Mouse (Mus musculus) limb, embryonic 13.5 days (tissue): Measurements from ENCODE around the gene Ift20. TPM values are rescaled to one million over a fixed set of nuclear protein-coding genes. Genes with fewer than 3 reads are reported as not detected.
"Not testable (repeated sequence)": the region's sequence is repeated elsewhere in the genome, so short reads cannot be mapped to it uniquely, and the experiment has no call there.

Experiments used
- ATAC-seq: fragments of 200-750 bp; cut with Nextera tagmentation; 2 replicates; pipeline ENCODE4 v1.8.0; 2017; ENCODE audit warnings: low read depth, moderate number of reproducible peaks, moderate TSS enrichment; ENCODE audit not compliant: low FRiP score
- H3K27ac ChIP-seq: fragments of 300-500 bp; sonication (generic); 2 replicates; pipeline ENCODE4 v1.5.1; 2015; ENCODE audit warnings: inconsistent platforms, mild to moderate bottlenecking, moderate library complexity
- H3K27me3 ChIP-seq: fragments of 300-500 bp; sonication (generic); 2 replicates; pipeline ENCODE4 v1.6.1; 2015; ENCODE audit warnings: mild to moderate bottlenecking, inconsistent platforms
- H3K36me3 ChIP-seq: fragments of 300-500 bp; sonication (generic); 2 replicates; pipeline ENCODE4 v1.6.1; 2015; ENCODE audit warnings: inconsistent platforms, mild to moderate bottlenecking, moderate library complexity
- H3K4me1 ChIP-seq: fragments of 300-500 bp; sonication (generic); 2 replicates; pipeline ENCODE4 v1.6.1; 2015; ENCODE audit warnings: inconsistent platforms
- H3K4me2 ChIP-seq: fragments of 300-500 bp; sonication (generic); replicated peaks from 2 replicates; pipeline ENCODE4 v1.6.1; 2015; ENCODE audit warnings: inconsistent platforms, mild to moderate bottlenecking, moderate library complexity
- H3K4me3 ChIP-seq: fragments of 300-500 bp; sonication (generic); 2 replicates; pipeline ENCODE4 v1.5.1; 2015; ENCODE audit warnings: moderate library complexity, mild to moderate bottlenecking, inconsistent platforms
- H3K9ac ChIP-seq: fragments of 300-500 bp; sonication (generic); 2 replicates; pipeline ENCODE4 v1.6.1; 2015; ENCODE audit warnings: mild to moderate bottlenecking, inconsistent platforms
- H3K9me3 ChIP-seq: fragments of 300-500 bp; sonication (generic); 2 replicates; pipeline ENCODE4 v1.6.1; 2016; ENCODE audit warnings: inconsistent platforms
- WGBS: fragments of 180-500 bp; shearing (Covaris S2); methylation state at CpG from one replicate; pipeline ENCODE4 v1.1.7; 2015; 5-methylcytosine and 5-hydroxymethylcytosine counted together
- polyA plus RNA-seq: library from polyadenylated mRNA; unstranded; fragments of >200 nt; fragmentation: Nextera tagmentation; extraction: Ambion mirVana; gene quantifications from 2 replicates; pipeline ENCODE4 v1.2.1, GENCODE M21; 2015

Ift20 gene
- polyA plus RNA-seq, 1 experiment from 2014 or later = 168 TPM

DNA sequence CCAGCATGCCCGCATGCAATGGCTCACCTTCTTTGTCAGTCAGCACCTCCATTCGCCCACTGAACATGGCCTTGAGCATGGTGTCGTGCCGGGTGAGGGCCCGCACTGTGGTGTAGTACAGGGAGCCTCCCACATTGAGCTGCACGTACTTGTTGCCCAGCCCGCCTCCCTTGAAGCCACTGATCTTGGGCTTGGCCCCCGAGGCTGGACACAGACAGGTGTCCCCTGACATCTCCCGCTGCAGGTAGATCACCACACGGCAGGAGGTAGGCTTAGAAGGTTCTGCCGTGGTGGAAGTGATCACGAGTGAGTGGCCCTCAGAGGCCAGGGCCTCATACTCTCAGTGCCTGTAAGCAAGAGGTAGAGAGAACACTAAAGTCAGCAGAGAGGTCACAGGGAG, 6.2 kb upstream of the Ift20 start:
- H3K36me3 ChIP-seq = peaks cover 66% of the 10 kb centered on the region
- no peak for ATAC-seq
- WGBS = 93% methylated on average over 12 of the region's 12 CpGs

DNA sequence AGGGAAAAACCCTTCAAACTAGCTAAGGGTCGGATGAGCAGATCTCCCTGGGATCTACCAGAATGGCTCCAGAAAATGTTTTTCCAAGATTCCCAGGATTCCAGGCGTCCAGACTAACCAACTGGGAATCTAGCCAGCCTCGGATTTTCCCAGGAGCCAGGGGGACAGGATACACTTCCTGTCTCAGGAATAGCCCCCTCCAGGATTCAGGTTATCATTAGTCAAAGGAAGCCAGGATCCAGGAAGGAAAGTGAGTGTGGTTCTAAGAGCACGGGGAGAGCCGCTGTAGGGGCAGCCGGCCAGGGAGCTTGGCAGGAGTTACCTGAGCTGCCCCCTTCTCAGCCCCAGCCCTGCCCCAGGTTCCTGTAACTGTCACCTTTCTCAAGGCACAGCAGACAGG, 5.1 kb upstream of the Ift20 start:
- WGBS = 77% methylated on average over 6 of the region's 6 CpGs
- no peaks in the 10 kb centered on the region for H3K9me3 ChIP-seq
- H3K9ac ChIP-seq = no peak overlapping the region
- peaks cover 12% of the 10 kb centered on the region for H3K4me1 ChIP-seq
- no peak for ATAC-seq
- H3K4me3 ChIP-seq = no peak overlapping the region
- H3K27me3 ChIP-seq = no peaks in the 10 kb centered on the region
- no peak overlapping the region for H3K4me2 ChIP-seq
- no peak overlapping the region for H3K27ac ChIP-seq
- H3K36me3 ChIP-seq = peaks cover 56% of the 10 kb centered on the region

More for the DNA sequence above, 6.2 kb upstream of the Ift20 start:
- Histone ChIP-seq H3K27me3 (no peaks in the 10 kb centered on the region), H3K9ac (no peak overlapping the region), H3K4me3 (no peak overlapping the region), H3K4me1 (peaks cover 9% of the 10 kb centered on the region), H3K9me3 (no peaks in the 10 kb centered on the region), H3K4me2 (no peak overlapping the region), H3K27ac (no peak overlapping the region)

DNA sequence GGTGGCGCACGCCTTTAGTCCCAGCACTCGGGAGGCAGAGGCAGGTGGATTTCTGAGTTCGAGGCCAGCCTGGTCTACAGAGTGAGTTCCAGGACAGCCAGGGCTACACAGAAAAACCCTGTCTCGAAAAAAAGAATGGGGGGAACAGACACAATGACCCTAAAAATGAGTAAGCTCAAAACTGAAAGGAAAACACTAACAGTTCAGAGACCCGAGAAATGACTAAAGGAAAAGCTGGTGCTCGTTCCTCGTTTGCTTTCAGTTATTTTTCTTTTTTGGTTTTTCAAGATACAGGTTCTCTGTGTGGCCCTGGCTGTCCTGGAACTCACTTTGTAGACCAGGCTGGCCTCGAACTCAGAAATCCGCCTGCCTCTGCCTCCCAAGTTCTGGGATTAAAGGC, 4.6 kb upstream of the Ift20 start:
- H3K4me2 ChIP-seq, H3K9me3 ChIP-seq, H3K4me3 ChIP-seq, H3K27ac ChIP-seq, ATAC-seq, H3K27me3 ChIP-seq, H3K9ac ChIP-seq: not testable (repeated sequence)
- Histone ChIP-seq H3K4me1 (peaks cover 12% of the 10 kb centered on the region), H3K36me3 (peaks cover 51% of the 10 kb centered on the region)
- 89% methylated on average over 10 of the region's 10 CpGs for WGBS

DNA sequence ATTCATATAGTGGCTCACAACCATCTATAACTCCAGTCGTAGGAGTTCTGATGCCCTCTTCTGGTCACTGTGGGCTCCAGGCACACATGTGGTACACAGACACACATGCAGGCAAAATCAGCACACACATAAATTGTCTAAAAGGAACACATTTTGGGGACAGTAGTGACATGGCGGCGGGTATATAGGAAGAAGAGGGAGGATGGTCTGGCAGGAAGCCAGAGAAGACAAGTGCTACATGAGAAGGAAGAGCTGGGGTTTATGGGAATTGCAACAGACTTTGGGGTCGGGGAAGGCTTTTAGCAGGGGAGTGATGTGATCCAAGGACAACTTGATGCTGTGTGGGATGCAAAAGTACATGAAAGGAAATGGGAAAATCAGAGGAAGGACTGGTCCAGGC, 1.6 kb upstream of the Ift20 start:
- H3K4me3 ChIP-seq = peak overlapping the region; percentile 84
- H3K36me3 ChIP-seq = peaks cover 33% of the 10 kb centered on the region
- no peak for ATAC-seq
- no peak overlapping the region for H3K27ac ChIP-seq
- H3K27me3 ChIP-seq = no peaks in the 10 kb centered on the region
- WGBS = 84% methylated on average over 4 of the region's 4 CpGs
- H3K4me1 ChIP-seq = peaks cover 26% of the 10 kb centered on the region
- no peaks in the 10 kb centered on the region for H3K9me3 ChIP-seq
- H3K9ac ChIP-seq = peak overlapping the region; percentile 79
- H3K4me2 ChIP-seq = peak overlapping the region; percentile 82

DNA sequence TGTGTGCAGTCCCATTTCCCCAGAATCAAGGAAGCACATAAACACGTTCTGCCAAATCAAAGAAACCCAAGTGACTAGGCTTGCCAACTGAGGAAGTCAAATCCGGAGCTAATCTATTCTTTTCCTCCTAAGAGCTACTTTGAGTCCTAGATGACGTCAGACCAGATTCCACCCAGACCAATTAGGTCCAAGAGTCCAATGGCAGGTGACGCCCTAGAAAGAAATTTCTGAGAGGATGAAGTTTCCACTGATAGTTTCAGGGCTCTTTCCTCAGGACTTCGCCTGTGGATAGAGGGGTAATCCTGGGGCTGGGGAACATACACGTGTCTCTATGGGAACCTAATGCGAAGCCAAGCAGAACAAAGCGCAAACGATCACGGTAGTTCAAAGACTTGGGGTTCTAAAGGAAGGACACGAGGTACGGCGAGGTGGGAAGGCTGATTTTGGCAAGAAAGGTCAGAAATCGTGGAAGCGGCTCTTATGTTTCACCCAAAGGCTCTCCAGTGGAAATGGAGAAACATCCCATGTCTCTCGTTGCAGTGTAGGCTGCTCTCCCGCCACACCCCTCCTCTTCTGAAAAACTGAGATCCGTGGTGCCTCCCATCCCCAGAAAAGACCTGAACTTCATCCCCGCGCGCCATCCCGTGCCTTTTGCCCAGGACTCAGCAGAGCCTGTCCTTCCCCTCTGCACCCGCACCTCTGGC, 633 bp upstream of the Ift20 start:
- Histone ChIP-seq H3K36me3 (peaks cover 33% of the 10 kb centered on the region), H3K27ac (peak overlapping the region; percentile 92), H3K9me3 (no peaks in the 10 kb centered on the region), H3K4me1 (peaks cover 26% of the 10 kb centered on the region), H3K27me3 (no peaks in the 10 kb centered on the region), H3K4me3 (peak overlapping the region; percentile 84), H3K4me2 (peak overlapping the region; percentile 82), H3K9ac (peak overlapping the region; percentile 79)
- no peak; the same call in 1 of the 2 replicates for ATAC-seq
- WGBS = under 1% methylated on average over 23 of the region's 23 CpGs

DNA sequence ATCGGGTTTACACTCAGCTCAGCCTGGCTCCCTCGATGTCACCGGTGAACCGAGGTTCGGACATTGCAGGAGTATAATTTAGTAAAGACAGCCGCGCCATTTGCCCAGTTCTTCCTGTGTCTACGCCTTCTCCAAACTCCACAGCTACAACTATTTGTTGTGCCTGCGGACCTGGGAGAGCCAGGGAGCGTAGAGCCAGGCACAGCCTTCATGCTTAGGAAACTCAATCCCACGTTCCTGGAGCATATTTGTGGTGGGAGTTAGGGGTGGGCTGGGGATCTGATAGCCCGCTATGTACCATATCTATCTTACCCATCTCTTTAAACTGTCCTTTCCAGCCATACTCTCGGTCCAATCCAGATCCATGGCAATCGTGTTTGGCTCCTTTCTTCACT, 526 bp downstream of the Ift20 start:
- ATAC-seq = peak; percentile 1; the same call in 1 of the 2 replicates
- H3K27ac ChIP-seq = peak overlapping the region; percentile 87
- 3% methylated on average over 14 of the region's 14 CpGs for WGBS

DNA sequence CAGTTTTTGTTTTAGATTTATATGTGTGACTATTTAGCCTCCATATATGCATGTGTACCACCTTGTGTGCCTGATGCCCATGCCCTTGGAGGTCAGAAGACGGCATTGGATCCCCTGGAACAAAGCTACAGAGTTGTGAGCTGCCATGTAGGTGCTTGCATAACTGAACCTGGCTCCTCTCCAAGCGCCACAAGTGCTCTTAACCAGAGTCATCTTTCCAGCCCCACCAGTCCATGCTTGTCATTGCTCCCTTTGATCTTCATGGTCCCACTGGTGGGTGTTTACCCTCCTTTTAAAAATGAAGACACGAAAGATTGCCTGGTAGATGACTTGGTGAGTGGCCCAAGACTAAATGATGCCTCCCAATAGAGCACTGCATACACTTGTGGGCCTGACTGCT, 4.2 kb downstream of the Ift20 start:
- ATAC-seq = no peak
- WGBS = 81% methylated on average over 3 of the region's 3 CpGs
- no peak overlapping the region for H3K9ac ChIP-seq
- H3K4me2 ChIP-seq = no peak overlapping the region
- H3K9me3 ChIP-seq = no peaks in the 10 kb centered on the region
- H3K27me3 ChIP-seq = no peaks in the 10 kb centered on the region
- no peak overlapping the region for H3K4me3 ChIP-seq
- H3K36me3 ChIP-seq = peaks cover 66% of the 10 kb centered on the region
- peaks cover 14% of the 10 kb centered on the region for H3K4me1 ChIP-seq
- no peak overlapping the region for H3K27ac ChIP-seq

More for the DNA sequence above, 526 bp downstream of the Ift20 start:
- Histone ChIP-seq H3K9me3 (no peaks in the 10 kb centered on the region), H3K27me3 (no peaks in the 10 kb centered on the region), H3K4me3 (peak overlapping the region; percentile 84), H3K36me3 (peaks cover 35% of the 10 kb centered on the region), H3K4me2 (peak overlapping the region; percentile 87), H3K9ac (peak overlapping the region; percentile 88), H3K4me1 (peaks cover 26% of the 10 kb centered on the region)

DNA sequence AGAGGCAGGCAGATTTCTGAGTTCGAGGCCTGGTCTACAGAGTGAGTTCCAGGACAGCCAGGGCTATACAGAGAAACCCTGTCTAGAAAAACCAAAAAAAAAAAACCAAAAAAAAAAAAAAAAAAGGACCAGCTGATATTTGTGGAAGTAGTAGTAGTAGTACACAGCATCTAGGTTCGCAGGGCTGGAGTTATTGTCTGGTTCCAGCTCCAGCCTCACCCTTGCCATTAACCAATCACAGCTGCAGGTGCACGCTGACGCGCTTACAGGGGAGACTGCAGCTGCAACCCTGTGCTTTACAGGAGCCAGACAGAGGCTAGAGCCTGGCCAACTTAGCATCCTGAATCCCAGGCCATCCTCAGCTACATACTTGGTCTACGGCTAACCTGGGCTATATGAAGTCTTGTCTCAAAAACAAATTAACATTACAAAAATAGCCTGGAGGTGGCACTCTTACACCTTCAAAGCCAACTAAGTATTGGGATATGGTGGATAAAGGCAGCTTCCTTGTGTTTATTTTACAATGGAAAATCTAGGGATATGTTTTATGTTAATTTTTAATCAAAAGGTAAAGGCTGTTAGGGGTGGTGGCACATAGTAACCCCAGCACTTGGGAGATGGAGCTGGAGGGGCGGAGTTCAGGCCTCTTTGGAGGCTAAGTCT, 8.4 kb downstream of the Ift20 start:
- no peak for ATAC-seq

DNA sequence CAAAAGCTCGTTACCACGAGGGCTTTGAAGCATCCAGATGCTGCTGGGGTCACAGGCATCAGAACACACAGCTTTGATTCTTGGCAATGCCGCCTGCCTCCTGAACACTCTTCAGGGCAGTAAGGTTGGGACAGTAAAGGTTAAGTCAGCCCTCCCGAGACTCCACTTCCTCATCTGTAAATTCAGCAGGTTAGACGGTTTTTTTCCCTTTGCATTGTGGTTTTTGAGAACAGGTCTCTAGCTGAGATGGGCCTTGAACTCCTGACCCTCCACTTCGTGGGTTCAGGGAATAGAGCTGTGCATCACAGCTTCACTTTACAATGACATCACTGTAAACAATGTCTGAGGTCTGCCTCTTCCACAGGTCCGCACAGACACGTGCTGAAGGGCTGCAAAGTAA, 9.0 kb downstream of the Ift20 start:
- Histone ChIP-seq H3K4me3 (no peak overlapping the region), H3K27ac (no peak overlapping the region), H3K4me1 (peaks cover 21% of the 10 kb centered on the region), H3K4me2 (no peak overlapping the region), H3K9me3 (no peaks in the 10 kb centered on the region), H3K36me3 (peaks cover 50% of the 10 kb centered on the region), H3K27me3 (no peaks in the 10 kb centered on the region), H3K9ac (no peak overlapping the region)
- 67% methylated on average over 8 of the region's 8 CpGs for WGBS
- no peak for ATAC-seq

More for the DNA sequence above, 8.4 kb downstream of the Ift20 start:
- H3K9me3 ChIP-seq = no peaks in the 10 kb centered on the region
- WGBS = 96% methylated on average over 7 of the region's 7 CpGs
- H3K4me1 ChIP-seq = peaks cover 17% of the 10 kb centered on the region
- no peak overlapping the region for H3K4me3 ChIP-seq
- no peak overlapping the region for H3K27ac ChIP-seq
- H3K36me3 ChIP-seq = peaks cover 56% of the 10 kb centered on the region
- no peak overlapping the region for H3K4me2 ChIP-seq
- H3K27me3 ChIP-seq = no peaks in the 10 kb centered on the region
- H3K9ac ChIP-seq = no peak overlapping the region

DNA sequence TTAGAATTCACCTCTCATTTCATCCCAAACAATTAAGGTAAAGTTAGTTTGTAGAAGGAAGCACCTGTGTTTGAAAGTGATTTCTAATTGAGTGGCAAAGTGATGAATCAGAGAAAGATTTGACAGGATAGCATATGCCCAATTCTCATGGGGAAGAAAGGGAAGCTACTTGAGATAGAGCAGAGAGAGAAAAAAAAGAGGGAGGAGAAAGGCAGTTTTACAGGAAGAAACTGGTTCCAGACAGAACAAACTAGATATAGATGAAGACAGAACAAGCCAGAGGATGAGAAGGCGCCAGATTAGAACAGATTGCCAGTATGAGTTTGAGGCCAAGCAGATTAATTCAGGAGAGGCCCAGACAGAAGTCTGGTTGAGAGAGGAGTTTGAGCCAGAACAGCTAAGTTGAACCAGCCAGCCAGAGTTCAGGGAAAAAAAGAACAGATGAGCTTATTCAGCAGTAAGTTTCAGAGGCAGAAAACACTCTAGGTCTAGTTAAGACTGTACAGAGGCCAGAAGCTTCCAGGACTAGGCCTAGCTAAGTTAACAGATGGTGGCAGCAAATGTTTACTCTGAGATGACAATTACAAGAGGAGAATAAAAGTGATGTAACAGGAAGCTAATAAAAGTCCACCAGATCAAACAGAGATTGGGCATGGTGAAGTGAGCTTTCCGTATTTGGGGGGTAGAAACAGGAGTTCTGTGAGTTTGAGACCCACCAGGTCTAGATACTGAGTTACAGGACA, 11.7 kb downstream of the Ift20 start:
- Histone ChIP-seq H3K27ac (no peak overlapping the region), H3K4me3 (no peak overlapping the region), H3K9me3 (no peaks in the 10 kb centered on the region), H3K9ac (no peak overlapping the region), H3K27me3 (no peaks in the 10 kb centered on the region), H3K4me2 (no peak overlapping the region; the same call in 1 of the 2 replicates), H3K4me1 (peaks cover 24% of the 10 kb centered on the region), H3K36me3 (peaks cover 26% of the 10 kb centered on the region)
- ATAC-seq = no peak
- 81% methylated on average over 2 of the region's 2 CpGs for WGBS

DNA sequence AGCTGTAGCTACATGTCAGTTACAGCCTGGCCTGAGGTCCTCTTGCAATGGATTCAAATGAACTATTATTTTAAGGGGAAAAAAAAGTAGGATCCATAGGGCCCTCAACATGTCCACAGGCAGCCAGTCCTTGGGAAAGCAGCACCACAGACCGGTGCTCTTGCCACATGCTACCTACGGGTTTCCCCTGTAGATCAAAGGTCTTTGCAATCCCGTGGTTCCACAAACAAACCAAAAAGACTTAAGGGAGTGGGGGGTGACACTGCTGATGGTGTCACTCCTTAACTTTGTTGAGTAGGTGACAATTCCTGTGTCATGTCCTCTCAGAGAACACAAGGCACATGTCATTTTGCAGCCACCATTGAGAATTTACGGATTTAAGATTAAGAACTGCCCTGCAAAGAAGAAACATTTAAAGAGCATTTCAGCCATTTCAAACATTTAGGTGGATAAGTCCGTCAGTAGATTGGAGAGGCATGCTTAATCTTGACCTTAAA, 13.4 kb downstream of the Ift20 start:
- 0 out of 2 replicates have a peak, but pooled peaks cover 5% of the 10 kb centered on the region for H3K9me3 ChIP-seq
- WGBS = 4% methylated on average over 5 of the region's 5 CpGs
- ATAC-seq = no peak
- peak overlapping the region; percentile 74 for H3K9ac ChIP-seq
- H3K4me3 ChIP-seq = peak overlapping the region; percentile 73
- H3K4me1 ChIP-seq = peaks cover 24% of the 10 kb centered on the region
- H3K36me3 ChIP-seq = peaks cover 12% of the 10 kb centered on the region
- no peaks in the 10 kb centered on the region for H3K27me3 ChIP-seq
- peak overlapping the region; percentile 75 for H3K4me2 ChIP-seq
- H3K27ac ChIP-seq = peak overlapping the region; percentile 84; the same call in 1 of the 2 replicates
